Mouse (Mus musculus): ENCODE results near the gene Cdh4. TPM values are rescaled to one million over a fixed set of nuclear protein-coding genes. Genes with fewer than 3 reads are reported as not detected.

Cdh4 gene
- polyA plus RNA-seq, 1 experiment from 2014 or later: 8.2 TPM

GRCm38 (mm10) chr2:179729802-179730201, 287.6 kb downstream of the Cdh4 start:
- no peak for DNase-seq (ENCODE audit: low spot score)
- Histone ChIP-seq H3K27me3 (ENCODE audit: control insufficient read depth, insufficient read depth, low read length) (no peaks in the 10 kb centered on the region), H3K27ac (ENCODE audit: low read depth, low read length) (no peak overlapping the region), H3K9ac (ENCODE audit: low read depth, low read length) (no peak overlapping the region), H3K4me2 (replicated peaks; ENCODE audit: low read depth, low read length) (no peak overlapping the region), H3K4me3 (ENCODE audit: low read depth, low read length) (no peak overlapping the region), H3K4me1 (replicated peaks; ENCODE audit: control insufficient read depth, insufficient read depth, low read length) (no peaks in the 10 kb centered on the region), H3K9me3 (ENCODE audit: control insufficient read depth, low read length) (no peaks in the 10 kb centered on the region), H3K36me3 (ENCODE audit: control insufficient read depth, insufficient read depth, low read length) (no peaks in the 10 kb centered on the region)
- WGBS: 79% methylated on average over 4 of the region's 4 CpGs
- ATAC-seq (ENCODE audit: low FRiP score): no peak

GRCm38 (mm10) chr2:179733141-179733831, 291.1 kb downstream of the Cdh4 start:
- Histone ChIP-seq H3K4me3 (ENCODE audit: low read depth, low read length) (no peak overlapping the region), H3K9ac (ENCODE audit: low read depth, low read length) (no peak overlapping the region), H3K27ac (ENCODE audit: low read depth, low read length) (no peak overlapping the region; the same call in 1 of the 2 replicates), H3K36me3 (ENCODE audit: control insufficient read depth, insufficient read depth, low read length) (no peaks in the 10 kb centered on the region), H3K9me3 (ENCODE audit: control insufficient read depth, low read length) (no peaks in the 10 kb centered on the region), H3K27me3 (ENCODE audit: control insufficient read depth, insufficient read depth, low read length) (no peaks in the 10 kb centered on the region), H3K4me2 (replicated peaks; ENCODE audit: low read depth, low read length) (no peak overlapping the region), H3K4me1 (replicated peaks; ENCODE audit: control insufficient read depth, insufficient read depth, low read length) (no peaks in the 10 kb centered on the region; the same call in 1 of the 2 replicates)
- DNase-seq (ENCODE audit: low spot score): peak; percentile 33
- peak; percentile 63; the same call in 1 of the 2 replicates for ATAC-seq (ENCODE audit: low FRiP score)
- 32% methylated on average over 16 of the region's 16 CpGs for WGBS

DNA sequence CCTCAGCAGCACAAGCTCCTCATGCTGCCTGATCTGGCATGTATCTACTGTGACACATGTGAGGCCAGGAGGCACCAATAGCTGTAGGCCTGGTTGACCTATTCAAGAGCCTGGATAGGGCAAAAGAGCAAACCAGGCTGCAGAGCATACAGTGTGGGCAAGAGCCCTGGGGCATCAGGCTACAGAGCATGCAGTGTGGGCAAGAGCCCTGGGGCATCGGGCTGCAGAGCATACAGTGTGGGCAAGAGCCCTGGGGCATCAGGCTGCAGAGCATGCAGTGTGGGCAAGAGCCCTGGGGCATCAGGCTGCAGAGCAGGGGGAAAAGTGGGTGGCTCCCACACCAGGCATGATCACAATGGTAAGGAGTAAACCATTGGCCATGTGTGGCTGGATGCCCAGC, 300.2 kb downstream of the Cdh4 start:
- no peak for DNase-seq (ENCODE audit: low spot score)
- 83% methylated on average over 1 of the region's 1 CpGs for WGBS
- ATAC-seq (ENCODE audit: low FRiP score): no peak
- Histone ChIP-seq H3K4me3 (ENCODE audit: low read depth, low read length) (no peak overlapping the region), H3K4me2 (replicated peaks; ENCODE audit: low read depth, low read length) (no peak overlapping the region), H3K27me3 (ENCODE audit: control insufficient read depth, insufficient read depth, low read length) (no peaks in the 10 kb centered on the region), H3K9me3 (ENCODE audit: control insufficient read depth, low read length) (no peaks in the 10 kb centered on the region), H3K27ac (ENCODE audit: low read depth, low read length) (no peak overlapping the region), H3K36me3 (ENCODE audit: control insufficient read depth, insufficient read depth, low read length) (no peaks in the 10 kb centered on the region), H3K4me1 (replicated peaks; ENCODE audit: control insufficient read depth, insufficient read depth, low read length) (no peaks in the 10 kb centered on the region), H3K9ac (ENCODE audit: low read depth, low read length) (no peak overlapping the region)

DNA sequence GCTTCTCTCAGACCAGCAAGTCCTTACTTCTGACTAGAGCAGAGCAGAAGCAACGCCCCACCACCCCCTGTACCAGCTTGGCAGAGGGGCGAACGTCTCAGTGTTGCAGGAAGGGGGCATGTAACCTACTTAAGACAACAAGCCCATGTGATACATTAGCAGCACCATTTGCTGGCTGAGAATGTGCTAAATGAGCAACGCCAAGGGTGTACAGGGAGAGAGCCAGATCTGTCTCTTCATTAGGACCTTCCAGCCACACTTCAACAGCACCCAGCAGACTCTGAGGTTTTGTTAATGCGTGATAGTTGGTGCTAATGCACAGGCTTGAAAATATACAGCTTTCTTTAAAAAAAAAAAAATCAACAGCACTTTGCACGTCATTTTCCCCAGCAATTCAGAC, 300.6 kb downstream of the Cdh4 start:
- Histone ChIP-seq H3K9me3 (ENCODE audit: control insufficient read depth, low read length) (no peaks in the 10 kb centered on the region), H3K27ac (ENCODE audit: low read depth, low read length) (no peak overlapping the region), H3K27me3 (ENCODE audit: control insufficient read depth, insufficient read depth, low read length) (no peaks in the 10 kb centered on the region), H3K4me1 (replicated peaks; ENCODE audit: control insufficient read depth, insufficient read depth, low read length) (no peaks in the 10 kb centered on the region), H3K36me3 (ENCODE audit: control insufficient read depth, insufficient read depth, low read length) (no peaks in the 10 kb centered on the region), H3K9ac (ENCODE audit: low read depth, low read length) (no peak overlapping the region), H3K4me3 (ENCODE audit: low read depth, low read length) (no peak overlapping the region), H3K4me2 (replicated peaks; ENCODE audit: low read depth, low read length) (no peak overlapping the region)
- 89% methylated on average over 6 of the region's 6 CpGs for WGBS
- no peak for ATAC-seq (ENCODE audit: low FRiP score)
- DNase-seq (ENCODE audit: low spot score): no peak

DNA sequence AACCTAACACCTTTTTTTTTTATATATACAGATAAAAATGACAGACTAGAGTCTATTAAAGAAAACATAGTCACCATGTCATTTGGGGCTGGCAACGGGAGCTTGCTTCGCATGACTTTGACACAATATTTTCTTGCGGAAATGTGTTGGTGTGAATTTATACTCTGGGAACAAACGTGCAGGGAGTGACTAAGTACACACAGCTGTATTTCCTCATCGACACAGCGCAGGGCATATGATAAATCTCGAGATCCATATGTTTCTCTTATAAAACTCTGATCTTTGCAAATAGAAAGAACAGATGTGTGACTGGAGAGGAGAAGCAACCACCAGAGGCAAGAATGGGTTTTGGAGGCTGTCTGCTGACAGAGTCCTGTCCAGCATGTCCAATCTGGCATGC, 304.3 kb downstream of the Cdh4 start:
- H3K27me3 ChIP-seq (ENCODE audit: control insufficient read depth, insufficient read depth, low read length): no peaks in the 10 kb centered on the region
- H3K9me3 ChIP-seq (ENCODE audit: control insufficient read depth, low read length): no peaks in the 10 kb centered on the region
- H3K9ac ChIP-seq (ENCODE audit: low read depth, low read length): no peak overlapping the region
- 83% methylated on average over 7 of the region's 7 CpGs for WGBS
- no peak overlapping the region for H3K27ac ChIP-seq (ENCODE audit: low read depth, low read length)
- no peak for DNase-seq (ENCODE audit: low spot score)
- H3K4me2 ChIP-seq (replicated peaks; ENCODE audit: low read depth, low read length): no peak overlapping the region
- ATAC-seq (ENCODE audit: low FRiP score): no peak
- H3K36me3 ChIP-seq (ENCODE audit: control insufficient read depth, insufficient read depth, low read length): no peaks in the 10 kb centered on the region
- H3K4me3 ChIP-seq (ENCODE audit: low read depth, low read length): no peak overlapping the region
- no peaks in the 10 kb centered on the region for H3K4me1 ChIP-seq (replicated peaks; ENCODE audit: control insufficient read depth, insufficient read depth, low read length)

DNA sequence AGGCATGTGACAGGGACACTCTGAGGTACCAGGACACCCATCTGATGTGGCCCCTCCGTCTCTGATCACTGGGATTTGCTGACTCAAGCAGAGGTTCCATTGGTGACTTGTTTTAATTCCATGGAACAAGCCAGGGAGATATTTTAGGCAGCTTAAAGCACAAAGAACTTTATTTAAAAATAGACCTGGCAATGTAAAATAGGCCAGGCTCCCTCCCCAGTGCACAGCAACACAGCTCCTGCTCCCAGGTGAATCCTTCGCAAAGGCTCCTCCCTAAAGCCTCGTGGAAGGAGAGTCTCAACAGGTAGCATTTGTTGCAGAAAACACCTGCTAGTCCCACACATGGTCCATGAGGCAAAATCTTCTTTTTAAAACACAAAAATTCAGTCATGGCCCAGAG, 307.2 kb downstream of the Cdh4 start:
- Histone ChIP-seq H3K4me3 (ENCODE audit: low read depth, low read length) (no peak overlapping the region), H3K4me1 (replicated peaks; ENCODE audit: control insufficient read depth, insufficient read depth, low read length) (no peaks in the 10 kb centered on the region), H3K36me3 (ENCODE audit: control insufficient read depth, insufficient read depth, low read length) (no peaks in the 10 kb centered on the region), H3K27ac (ENCODE audit: low read depth, low read length) (no peak overlapping the region), H3K27me3 (ENCODE audit: control insufficient read depth, insufficient read depth, low read length) (no peaks in the 10 kb centered on the region), H3K9ac (ENCODE audit: low read depth, low read length) (no peak overlapping the region), H3K4me2 (replicated peaks; ENCODE audit: low read depth, low read length) (no peak overlapping the region), H3K9me3 (ENCODE audit: control insufficient read depth, low read length) (no peaks in the 10 kb centered on the region)
- WGBS: 83% methylated on average over 3 of the region's 3 CpGs
- ATAC-seq (ENCODE audit: low FRiP score) (no peak), DNase-seq (ENCODE audit: low spot score) (no peak)

DNA sequence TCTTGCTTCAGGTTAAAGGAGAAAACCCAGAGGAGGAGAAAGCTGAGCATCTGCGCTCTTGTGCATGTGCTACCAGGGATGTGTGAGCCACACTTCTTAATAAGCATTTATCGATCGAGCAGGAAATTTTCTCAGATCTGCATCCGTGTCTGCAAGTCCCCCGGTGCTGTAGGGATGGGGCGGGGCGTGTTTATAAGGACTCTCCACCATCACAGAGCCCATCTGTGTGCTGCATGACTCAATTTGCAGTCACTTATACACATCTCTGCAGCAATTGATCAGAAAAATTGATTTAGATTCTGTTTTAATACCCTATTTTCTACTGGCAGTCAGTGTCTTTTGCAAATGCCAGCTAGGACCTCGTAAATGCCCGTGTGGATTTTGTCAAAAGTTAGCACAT, 311.6 kb downstream of the Cdh4 start:
- DNase-seq (ENCODE audit: low spot score) (no peak), ATAC-seq (ENCODE audit: low FRiP score) (0 out of 2 replicates have a peak, but pooled peaks have one; percentile 31)
- no peaks in the 10 kb centered on the region for H3K27me3 ChIP-seq (ENCODE audit: control insufficient read depth, insufficient read depth, low read length)
- WGBS: 75% methylated on average over 9 of the region's 9 CpGs
- H3K4me1 ChIP-seq (replicated peaks; ENCODE audit: control insufficient read depth, insufficient read depth, low read length): no peaks in the 10 kb centered on the region
- H3K9me3 ChIP-seq (ENCODE audit: control insufficient read depth, low read length): no peaks in the 10 kb centered on the region
- no peaks in the 10 kb centered on the region for H3K36me3 ChIP-seq (ENCODE audit: control insufficient read depth, insufficient read depth, low read length)
- H3K27ac ChIP-seq (ENCODE audit: low read depth, low read length): no peak overlapping the region
- H3K9ac ChIP-seq (ENCODE audit: low read depth, low read length): no peak overlapping the region
- no peak overlapping the region for H3K4me3 ChIP-seq (ENCODE audit: low read depth, low read length)
- H3K4me2 ChIP-seq (replicated peaks; ENCODE audit: low read depth, low read length): no peak overlapping the region

GRCm38 (mm10) chr2:179754776-179755175, 312.5 kb downstream of the Cdh4 start:
- no peaks in the 10 kb centered on the region for H3K27me3 ChIP-seq (ENCODE audit: control insufficient read depth, insufficient read depth, low read length)
- ATAC-seq (ENCODE audit: low FRiP score): no peak
- WGBS: 71% methylated on average over 11 of the region's 11 CpGs

GRCm38 (mm10) chr2:179761718-179762441, 319.6 kb downstream of the Cdh4 start:
- DNase-seq (ENCODE audit: low spot score): no peak
- H3K4me1 ChIP-seq (replicated peaks; ENCODE audit: control insufficient read depth, insufficient read depth, low read length): peaks cover 8% of the 10 kb centered on the region; the same call in 1 of the 2 replicates
- peaks cover 2% of the 10 kb centered on the region; the same call in 1 of the 2 replicates for H3K27me3 ChIP-seq (ENCODE audit: control insufficient read depth, insufficient read depth, low read length)
- no peak for ATAC-seq (ENCODE audit: low FRiP score)
- H3K9me3 ChIP-seq (ENCODE audit: control insufficient read depth, low read length): no peaks in the 10 kb centered on the region
- H3K27ac ChIP-seq (ENCODE audit: low read depth, low read length): no peak overlapping the region
- H3K9ac ChIP-seq (ENCODE audit: low read depth, low read length): no peak overlapping the region
- no peak overlapping the region for H3K4me3 ChIP-seq (ENCODE audit: low read depth, low read length)
- WGBS: 60% methylated on average over 9 of the region's 9 CpGs
- H3K36me3 ChIP-seq (ENCODE audit: control insufficient read depth, insufficient read depth, low read length): no peaks in the 10 kb centered on the region
- no peak overlapping the region for H3K4me2 ChIP-seq (replicated peaks; ENCODE audit: low read depth, low read length)

More at GRCm38 (mm10) chr2:179754776-179755175, 312.5 kb downstream of the Cdh4 start:
- no peak overlapping the region for H3K4me3 ChIP-seq (ENCODE audit: low read depth, low read length)
- no peak overlapping the region for H3K27ac ChIP-seq (ENCODE audit: low read depth, low read length)
- H3K9ac ChIP-seq (ENCODE audit: low read depth, low read length): no peak overlapping the region
- DNase-seq (ENCODE audit: low spot score): no peak
- no peak overlapping the region for H3K4me2 ChIP-seq (replicated peaks; ENCODE audit: low read depth, low read length)
- H3K36me3 ChIP-seq (ENCODE audit: control insufficient read depth, insufficient read depth, low read length): no peaks in the 10 kb centered on the region
- H3K9me3 ChIP-seq (ENCODE audit: control insufficient read depth, low read length): no peaks in the 10 kb centered on the region
- no peaks in the 10 kb centered on the region for H3K4me1 ChIP-seq (replicated peaks; ENCODE audit: control insufficient read depth, insufficient read depth, low read length)

Measured in hindbrain, embryonic 11.5 days (tissue).